Mouse (Mus musculus) layer of hippocampus, postnatal 14 days (tissue): ENCODE results near the gene Mcrip2. TPM values are rescaled to one million over a fixed set of nuclear protein-coding genes. Genes with fewer than 3 reads are reported as not detected.

Experiments
- DNase-seq, 2 experiments: peaks; one replicate each; pipeline ENCODE4 v3.0.0; 2021 to 2022; ENCODE audit warnings: low spot score in 2 of 2, mixed read lengths in 1 of 2
- long read RNA-seq, 2 experiments: library from polyadenylated mRNA; stranded (forward); transcript quantifications; one replicate each; pipeline ENCODE4 v2.0.0; 2021
- total RNA-seq, 2 experiments: library from RNA; stranded (reverse); gene quantifications; 2 replicates each; pipeline ENCODE4 v1.2.3; 2021

Gene Mcrip2
- total RNA-seq = 10 to 100 TPM; 29.2 to 39.0 TPM
- long read RNA-seq, experiment 1, transcript Mcrip2-201 (5 exons, 842 nt) = major isoform, 6 of 13 reads
- long read RNA-seq, experiment 1, partial matches to known transcripts = 6 of 13 reads
- long read RNA-seq, experiment 1, other reads (novel, unspliced or antisense) = 1 of 13 reads
- long read RNA-seq, experiment 2, transcript Mcrip2-201 (5 exons, 842 nt) = major isoform, 10 of 25 reads
- long read RNA-seq, experiment 2, partial matches to known transcripts = 14 of 25 reads
- long read RNA-seq, experiment 2, other reads (novel, unspliced or antisense) = 1 of 25 reads

- peak; percentile 78 to 87 for DNase-seq
Measured at GRCm38 (mm10) chr17:25868601-25869191, at the start of gene Mcrip2. Gene Mcrip2, minus strand, starts transcription at chr17:25868764.

GRCm38 (mm10) chr17:25918037-25918750 is 49.6 kb upstream of the Mcrip2 start:
- DNase-seq = no peak

- DNase-seq = no peak
Measured at GRCm38 (mm10) chr17:25916931-25917647, 48.5 kb upstream of the Mcrip2 start.

GRCm38 (mm10) chr17:25914295-25914694 is 45.7 kb upstream of the Mcrip2 start:
- DNase-seq = no peak

GRCm38 (mm10) chr17:25913877-25914275 is 45.3 kb upstream of the Mcrip2 start:
- DNase-seq = no peak

- peak in 1 of 2 experiments; percentile 45 for DNase-seq
Measured at GRCm38 (mm10) chr17:25913186-25913876, 44.8 kb upstream of the Mcrip2 start.

- DNase-seq = no peak
Measured at GRCm38 (mm10) chr17:25911816-25912215, 43.3 kb upstream of the Mcrip2 start.

GRCm38 (mm10) chr17:25907640-25908039 is 39.1 kb upstream of the Mcrip2 start:
- DNase-seq = no peak

- DNase-seq = no peak
Measured at GRCm38 (mm10) chr17:25903061-25903460, 34.5 kb upstream of the Mcrip2 start.

- no peak for DNase-seq
Measured at GRCm38 (mm10) chr17:25900193-25900592, 31.6 kb upstream of the Mcrip2 start.

GRCm38 (mm10) chr17:25895891-25896290 is 27.3 kb upstream of the Mcrip2 start:
- no peak for DNase-seq

- no peak for DNase-seq
Measured at GRCm38 (mm10) chr17:25895415-25895814, 26.9 kb upstream of the Mcrip2 start.

GRCm38 (mm10) chr17:25893975-25894617 is 25.5 kb upstream of the Mcrip2 start:
- peak; percentile 59 to 71 for DNase-seq

- no peak for DNase-seq
Measured at GRCm38 (mm10) chr17:25888837-25889236, 20.3 kb upstream of the Mcrip2 start.

GRCm38 (mm10) chr17:25887467-25887866 is 18.9 kb upstream of the Mcrip2 start:
- no peak for DNase-seq

- DNase-seq = no peak
Measured at GRCm38 (mm10) chr17:25886806-25887205, 18.2 kb upstream of the Mcrip2 start.

- no peak for DNase-seq
Measured at GRCm38 (mm10) chr17:25885636-25886035, 17.1 kb upstream of the Mcrip2 start.

- no peak for DNase-seq
Measured at GRCm38 (mm10) chr17:25883824-25884223, 15.3 kb upstream of the Mcrip2 start.

- no peak for DNase-seq
Measured at GRCm38 (mm10) chr17:25883268-25883667, 14.7 kb upstream of the Mcrip2 start.

GRCm38 (mm10) chr17:25882306-25882705 is 13.7 kb upstream of the Mcrip2 start:
- no peak for DNase-seq
